In the genomic region with DNA sequence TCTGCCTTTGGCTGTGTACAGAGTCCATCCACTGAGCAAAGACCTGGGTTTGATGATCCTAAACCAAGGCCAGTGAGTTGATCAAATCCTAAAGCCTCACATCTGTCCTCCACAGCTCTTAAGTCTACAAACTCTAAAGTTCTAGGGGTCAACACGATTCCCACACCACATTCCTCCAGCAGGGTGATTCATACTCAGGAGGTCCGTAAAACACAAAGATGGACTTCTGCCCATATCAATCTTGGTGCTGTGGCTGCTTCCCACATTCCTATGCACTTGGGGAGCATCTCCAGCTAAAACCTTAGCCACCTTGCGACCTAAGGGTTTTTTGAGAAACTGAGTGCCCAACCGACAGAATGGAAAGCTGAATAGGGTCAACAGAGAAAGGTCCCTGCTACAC, we compare ENCODE assay signal across 27 mouse cellular contexts.
"Had no signal": no experiment of that assay in that cellular context is flagged by ENCODE, and none has a peak within 500 bp of the region (broad histone marks: within the 10 kb centered on the region; RNA-seq: fewer than 3 reads in every experiment).

No protein-coding gene starts in this region.

- H3K4me3 ChIP-seq: embryonic facial prominence, embryonic 10.5 days; embryonic facial prominence, embryonic 12.5 days; embryonic facial prominence, embryonic 13.5 days; embryonic facial prominence, embryonic 15.5 days; erythroblast, embryonic 14.5 days; forebrain, embryonic 12.5 days; forebrain, embryonic 13.5 days; forebrain, embryonic 15.5 days; gastrocnemius, adult 2 months; heart, adult 2 months; heart, embryonic 10.5 days had no signal

- H3K4me1 ChIP-seq: embryonic facial prominence, embryonic 10.5 days; embryonic facial prominence, embryonic 12.5 days; embryonic facial prominence, embryonic 13.5 days; embryonic facial prominence, embryonic 15.5 days; heart, embryonic 10.5 days had no signal

- DNase-seq: cerebellum, adult 8-10 months; cerebellum, adult 9-10 months; cerebellum, adult 9-11 months; cerebellum, postnatal 10 days; cerebellum, postnatal 14 days; cerebellum, postnatal 25 days; cerebellum, postnatal 36 days; embryo, embryonic 11 days; forebrain, postnatal 0 days; gastrocnemius, adult 2 months; gastrocnemius, postnatal 10 days; gastrocnemius, postnatal 14 days; gastrocnemius, postnatal 25 days; gastrocnemius, postnatal 36 days; heart, adult 18-20 months; heart, adult 2 months had no signal

- H3K27ac ChIP-seq: embryonic facial prominence, embryonic 10.5 days; embryonic facial prominence, embryonic 12.5 days; embryonic facial prominence, embryonic 13.5 days; embryonic facial prominence, embryonic 15.5 days; forebrain, embryonic 12.5 days; forebrain, embryonic 13.5 days; forebrain, embryonic 15.5 days; gastrocnemius, adult 2 months; heart, adult 2 months; heart, embryonic 10.5 days had no signal

- H3K9me3 ChIP-seq: embryonic facial prominence, embryonic 10.5 days; embryonic facial prominence, embryonic 12.5 days; embryonic facial prominence, embryonic 13.5 days; embryonic facial prominence, embryonic 15.5 days; forebrain, embryonic 12.5 days; forebrain, embryonic 13.5 days; forebrain, embryonic 15.5 days; heart, embryonic 10.5 days had no signal

- H3K4me2 ChIP-seq: embryonic facial prominence, embryonic 12.5 days; embryonic facial prominence, embryonic 13.5 days; embryonic facial prominence, embryonic 15.5 days; forebrain, embryonic 12.5 days; forebrain, embryonic 13.5 days; forebrain, embryonic 15.5 days; heart, embryonic 11.5 days had no signal

- H3K9ac ChIP-seq: embryonic facial prominence, embryonic 12.5 days; embryonic facial prominence, embryonic 13.5 days; embryonic facial prominence, embryonic 15.5 days; forebrain, embryonic 12.5 days; forebrain, embryonic 13.5 days; forebrain, embryonic 15.5 days; forebrain, postnatal 0 days had no signal

- H3K27me3 ChIP-seq: embryonic facial prominence, embryonic 12.5 days; embryonic facial prominence, embryonic 13.5 days; embryonic facial prominence, embryonic 15.5 days; forebrain, embryonic 12.5 days; forebrain, embryonic 13.5 days; forebrain, embryonic 15.5 days had no signal

- H3K36me3 ChIP-seq: embryonic facial prominence, embryonic 10.5 days; embryonic facial prominence, embryonic 12.5 days; embryonic facial prominence, embryonic 13.5 days; embryonic facial prominence, embryonic 15.5 days; forebrain, embryonic 12.5 days; forebrain, embryonic 15.5 days; heart, embryonic 10.5 days had no signal

- ATAC-seq: forebrain, embryonic 13.5 days; forebrain, embryonic 15.5 days; forebrain, embryonic 16.5 days; forebrain, postnatal 0 days had no signal
